Mouse (Mus musculus) retina, embryonic 14.5 days (tissue): Measurements from ENCODE around the gene Fyb.

ENCODE experiments used
- DNase-seq: peaks from one replicate; pipeline ENCODE4 v3.0.0-alpha.2; 2015; ENCODE audit warnings: low spot score

Fyb gene

DNA sequence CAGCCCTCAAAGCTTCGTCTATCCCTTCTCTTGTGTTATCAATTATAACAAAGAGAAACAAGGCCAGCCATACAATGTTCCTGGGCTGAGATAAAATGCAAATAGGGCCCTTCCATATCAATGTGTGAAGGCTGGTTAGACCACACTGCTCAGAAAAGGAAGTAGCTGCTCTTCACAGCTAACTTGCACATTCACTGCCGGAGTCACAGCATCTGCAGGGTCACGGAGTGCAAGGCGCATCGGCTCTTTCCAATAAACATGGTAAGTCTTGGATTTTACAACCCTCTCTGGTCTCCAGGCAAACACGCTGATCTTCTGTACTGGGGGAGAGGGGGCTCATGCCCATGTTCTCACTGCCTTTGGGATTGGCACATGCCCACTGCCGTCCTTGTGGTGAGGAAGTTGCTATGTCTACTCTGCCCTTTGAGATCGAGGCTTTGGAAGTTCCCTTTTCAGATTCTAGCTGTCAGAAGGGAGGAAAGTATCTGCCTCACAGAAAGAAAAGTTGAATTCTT, at the start of gene Fyb:
Gene Fyb (plus strand): TSS at position 201 of the 515 bp plus-strand sequence.
- DNase-seq, result no peak

GRCm38 (mm10) chr15:6483561-6483960, 39.1 kb upstream of the Fyb start:
- no peak for DNase-seq

DNA sequence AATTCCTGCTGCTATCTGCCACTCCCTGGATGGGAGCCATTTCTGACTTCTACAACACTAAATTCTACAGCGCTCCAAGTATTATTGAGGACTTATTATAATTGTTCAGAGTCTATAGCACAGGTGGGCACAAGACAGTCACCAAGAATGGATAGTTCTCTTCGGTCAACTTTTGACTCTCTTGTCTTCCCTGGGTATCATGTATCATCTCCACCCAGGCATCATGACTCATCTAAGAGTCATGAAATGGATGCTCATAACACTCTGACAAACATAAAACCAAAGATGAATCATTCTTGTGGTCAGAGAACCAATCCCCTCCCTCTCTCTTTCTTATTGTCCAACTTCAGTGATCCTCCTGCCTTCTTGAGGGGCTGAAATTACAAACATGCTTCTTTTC, 30.3 kb upstream of the Fyb start:
- no peak for DNase-seq

DNA sequence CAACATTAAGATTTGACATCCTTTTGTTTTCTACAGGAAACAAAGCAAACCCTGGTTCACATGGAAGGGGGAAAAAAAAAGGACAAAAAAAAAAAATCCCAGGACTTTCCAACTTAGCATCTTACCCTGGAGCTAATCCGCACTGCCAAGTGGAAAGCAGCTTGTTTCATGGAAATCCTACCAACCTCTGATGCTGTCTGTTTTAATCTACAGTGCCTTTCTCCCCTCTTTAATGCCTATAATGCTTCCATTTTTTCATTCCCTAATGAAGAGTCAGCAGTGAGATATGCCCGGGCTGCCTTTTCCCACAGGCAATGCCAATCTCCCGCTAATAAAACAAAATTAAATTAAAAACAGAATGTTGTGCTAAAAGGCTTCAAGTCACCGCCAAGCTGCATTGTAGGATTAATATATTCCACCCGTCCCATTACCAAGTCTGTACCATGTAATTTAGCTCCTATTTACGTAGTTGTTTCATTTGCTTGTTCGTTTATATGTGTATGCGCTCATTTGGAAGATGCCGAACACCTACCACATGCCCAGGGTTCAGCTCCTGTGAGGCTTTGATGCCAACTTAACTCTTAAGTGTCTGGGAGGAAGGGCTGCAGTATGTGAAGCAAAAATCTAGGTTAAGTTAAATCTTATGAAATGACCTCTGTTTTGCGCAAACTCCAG, 24.1 kb upstream of the Fyb start:
- no peak for DNase-seq

- no peak for DNase-seq
Measured at GRCm38 (mm10) chr15:6500787-6501186, 21.9 kb upstream of the Fyb start.

- no peak for DNase-seq
Measured at GRCm38 (mm10) chr15:6517525-6517924, 5.1 kb upstream of the Fyb start.

DNA sequence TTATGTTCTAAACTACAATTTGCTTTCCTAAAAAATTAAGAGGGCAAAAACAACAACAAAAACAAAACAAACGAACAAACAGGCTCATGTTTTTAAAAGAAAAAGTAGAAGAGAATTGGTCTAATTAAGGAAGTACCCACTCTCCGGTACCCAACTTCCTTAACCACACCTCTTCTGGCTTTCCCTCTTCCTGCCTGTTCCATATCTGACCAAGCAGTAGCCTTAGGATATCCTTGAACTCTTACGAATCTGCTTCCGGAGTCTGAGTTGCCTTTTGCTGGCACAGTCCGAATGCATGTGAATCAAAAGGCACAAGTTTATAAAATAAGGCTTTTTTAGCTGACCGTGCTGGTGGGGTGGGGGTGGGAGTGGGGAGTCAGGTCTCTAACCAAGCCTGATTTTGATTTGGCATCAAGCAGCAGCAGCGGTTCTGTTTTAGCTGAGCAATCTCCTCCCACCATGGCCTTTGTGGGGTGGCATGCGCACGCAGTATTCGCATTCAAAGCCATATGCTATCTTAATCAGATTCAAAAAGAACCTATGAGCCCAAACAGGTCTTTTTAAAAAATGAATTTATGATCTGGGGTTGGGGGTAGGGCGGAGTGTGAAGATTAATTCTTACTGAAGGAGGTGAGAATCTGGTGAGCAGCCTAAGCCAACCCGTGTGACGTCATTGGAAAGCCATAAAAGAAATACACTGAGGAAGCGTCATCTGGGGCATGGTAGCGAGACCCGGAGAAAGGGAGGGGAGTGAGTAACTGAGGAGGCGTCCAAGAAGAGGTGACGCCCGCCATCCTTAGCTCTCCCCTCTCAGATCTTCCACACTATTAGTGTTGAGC, 3.0 kb upstream of the Fyb start:
- no peak for DNase-seq

- no peak for DNase-seq
Measured at GRCm38 (mm10) chr15:6520505-6521155, 2.0 kb upstream of the Fyb start.

DNA sequence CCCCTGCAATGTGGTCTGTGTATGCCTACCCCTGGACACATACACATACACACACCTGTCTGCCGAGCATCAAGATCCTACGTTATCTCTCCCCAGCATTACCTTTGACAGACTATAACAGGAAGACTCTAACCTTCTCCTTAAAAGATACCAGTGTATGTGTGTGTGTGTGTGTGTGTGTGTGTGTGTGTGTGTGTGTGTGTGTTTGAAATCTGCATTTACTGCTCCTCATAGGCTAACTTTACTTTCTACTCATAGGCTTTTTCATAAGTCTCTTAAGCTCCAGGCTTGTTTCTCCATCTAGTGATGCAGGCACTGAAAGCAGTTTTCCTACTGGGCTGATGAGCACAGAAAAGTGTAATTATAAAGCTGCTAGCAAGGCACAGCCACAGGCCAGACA, 2.1 kb downstream of the Fyb start:
- no peak for DNase-seq

DNA sequence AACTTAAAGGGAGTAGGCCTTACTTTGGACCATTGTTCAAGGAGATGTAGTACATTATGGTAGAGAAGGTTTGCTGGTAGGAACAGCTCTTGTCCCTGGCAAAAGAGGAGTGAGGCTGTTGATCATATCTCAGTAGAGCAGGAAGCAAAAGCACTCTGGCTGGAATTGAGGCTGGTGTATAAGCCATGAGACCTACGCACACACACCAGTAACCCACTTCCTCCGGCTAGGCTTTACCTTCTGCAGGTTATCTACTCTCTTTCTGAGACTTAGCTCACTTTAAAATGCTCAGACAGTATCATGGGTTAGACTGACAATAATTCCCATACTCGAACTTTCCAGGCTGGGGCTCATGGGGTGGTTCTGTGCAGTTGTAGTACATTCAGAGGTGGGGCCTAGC, 2.7 kb downstream of the Fyb start:
- DNase-seq, result no peak

DNA sequence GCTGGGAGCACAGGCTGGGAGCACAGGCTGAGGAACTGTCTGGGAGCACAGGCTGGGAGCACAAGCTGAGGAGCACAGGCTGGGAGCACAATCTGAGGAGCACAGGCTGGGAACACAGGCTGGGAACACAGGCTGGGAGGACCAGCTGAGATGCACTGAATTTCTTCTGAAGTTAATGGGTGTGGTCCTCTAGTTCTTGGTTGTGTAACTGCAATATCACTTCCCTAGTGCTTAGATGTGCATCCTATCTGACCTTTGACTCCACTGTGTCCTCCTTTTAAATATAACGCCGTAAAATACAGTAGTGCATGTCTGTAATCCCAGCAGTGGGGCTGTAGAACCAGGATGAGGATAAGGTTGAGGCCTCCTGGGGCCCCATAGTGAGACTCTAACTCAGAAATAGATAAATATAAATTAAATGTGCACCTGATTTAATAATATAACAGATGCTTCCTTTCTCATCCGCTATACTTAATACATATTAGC, 11.2 kb downstream of the Fyb start:
- no peak for DNase-seq

DNA sequence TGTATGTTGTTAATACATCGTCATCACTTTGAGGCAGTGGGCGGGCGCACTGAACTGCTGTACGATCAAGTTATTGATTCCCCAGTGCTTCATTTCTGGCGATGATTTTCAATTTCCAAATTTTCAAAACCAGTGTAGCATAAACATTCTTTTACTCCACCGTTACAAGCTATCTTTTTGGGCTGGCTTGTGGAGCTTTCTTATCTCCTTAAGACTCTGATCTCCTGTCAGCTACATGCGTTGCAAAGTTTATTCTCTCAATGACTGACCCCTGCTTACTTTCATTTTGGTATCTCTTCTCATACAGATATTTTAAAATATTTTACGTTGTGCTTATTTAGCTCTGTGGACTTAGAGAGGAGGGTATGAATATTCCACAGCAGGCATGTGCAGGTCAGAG, 11.9 kb downstream of the Fyb start:
- no peak for DNase-seq

- DNase-seq, result no peak
Measured at GRCm38 (mm10) chr15:6539639-6540338, 17.1 kb downstream of the Fyb start.

DNA sequence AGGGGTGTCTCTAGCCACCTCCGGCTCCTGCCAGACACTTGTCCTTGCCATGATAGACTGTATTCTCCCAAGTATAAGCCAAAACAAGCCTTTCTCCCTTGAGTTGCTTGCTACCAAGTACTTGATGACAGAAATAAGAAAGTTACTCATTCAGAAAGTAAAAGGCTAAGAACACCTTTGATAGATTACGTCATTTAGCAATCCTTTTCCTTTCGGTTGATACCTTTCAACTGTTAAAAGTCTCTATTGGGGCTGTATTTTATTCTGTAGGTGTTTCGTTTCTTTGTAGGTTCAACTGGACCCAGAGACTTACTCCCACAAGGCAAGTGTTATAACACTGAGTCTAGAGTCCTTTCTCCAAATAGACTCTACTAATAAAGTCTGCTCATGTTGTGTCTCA, 26.3 kb downstream of the Fyb start:
- DNase-seq, result no peak

GRCm38 (mm10) chr15:6551875-6552274, 29.2 kb downstream of the Fyb start:
- DNase-seq, result no peak

DNA sequence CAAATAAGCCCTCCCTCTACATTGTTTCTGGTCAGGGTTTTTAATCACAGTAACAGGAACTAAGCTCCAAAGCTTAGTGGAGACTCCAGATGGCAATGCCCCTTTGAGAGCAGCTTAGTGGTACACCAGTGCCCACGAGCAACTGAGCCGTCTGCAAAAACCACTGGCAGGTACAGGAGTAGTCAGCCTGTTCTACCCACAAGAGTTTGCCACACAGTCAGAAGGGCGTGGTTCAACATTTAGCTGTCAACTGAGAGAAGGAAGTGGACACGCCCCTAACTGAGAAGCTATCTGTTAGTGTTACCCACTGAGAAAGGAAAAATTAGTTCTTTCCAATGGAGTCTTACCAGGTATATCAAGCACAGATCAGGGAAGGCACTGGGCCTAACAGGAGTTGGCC, 32.1 kb downstream of the Fyb start:
- no peak for DNase-seq

GRCm38 (mm10) chr15:6555536-6555935, 32.9 kb downstream of the Fyb start:
- no peak for DNase-seq

- no peak for DNase-seq
Measured at GRCm38 (mm10) chr15:6556272-6556671, 33.6 kb downstream of the Fyb start.

DNA sequence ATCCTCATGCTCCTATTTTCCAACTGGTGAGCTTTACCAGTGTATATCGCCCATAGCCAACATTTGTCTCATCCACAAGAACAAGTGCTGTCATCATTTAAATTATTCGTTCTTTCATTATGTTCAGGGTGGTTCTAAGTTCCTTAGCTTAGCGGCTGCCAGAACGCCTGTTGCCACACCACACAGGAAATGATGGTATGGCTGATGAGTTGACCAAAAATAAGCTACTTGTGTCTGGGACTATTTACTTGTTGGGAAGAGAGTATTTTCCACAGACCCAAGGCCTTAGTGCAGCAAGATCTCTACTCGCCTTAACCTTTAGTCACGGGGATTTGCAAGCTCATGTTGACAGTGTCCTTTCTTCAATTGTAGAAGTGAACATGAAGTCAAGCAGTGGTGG, 34.3 kb downstream of the Fyb start:
- DNase-seq, result no peak

GRCm38 (mm10) chr15:6557552-6557951, 34.9 kb downstream of the Fyb start:
- no peak for DNase-seq

DNA sequence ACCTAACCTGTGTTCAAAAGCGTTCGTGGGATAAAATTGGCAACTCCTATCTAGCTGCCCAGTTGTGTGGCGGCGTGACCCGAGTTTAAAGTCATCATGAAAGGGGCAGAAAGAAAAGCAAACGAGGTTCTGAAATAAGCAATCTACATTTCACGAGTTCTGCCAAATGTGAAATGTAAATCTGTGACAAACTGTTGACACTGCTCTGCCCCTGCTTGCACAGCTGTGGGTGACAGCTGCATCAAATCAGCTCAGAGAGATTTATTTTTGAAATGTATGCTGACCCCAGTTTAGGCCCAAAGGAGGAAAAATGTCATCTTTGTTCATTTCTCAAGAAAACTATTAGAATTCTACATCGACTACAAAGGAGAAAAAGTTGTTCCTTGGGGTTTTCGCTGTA, 36.5 kb downstream of the Fyb start:
- no peak for DNase-seq

DNA sequence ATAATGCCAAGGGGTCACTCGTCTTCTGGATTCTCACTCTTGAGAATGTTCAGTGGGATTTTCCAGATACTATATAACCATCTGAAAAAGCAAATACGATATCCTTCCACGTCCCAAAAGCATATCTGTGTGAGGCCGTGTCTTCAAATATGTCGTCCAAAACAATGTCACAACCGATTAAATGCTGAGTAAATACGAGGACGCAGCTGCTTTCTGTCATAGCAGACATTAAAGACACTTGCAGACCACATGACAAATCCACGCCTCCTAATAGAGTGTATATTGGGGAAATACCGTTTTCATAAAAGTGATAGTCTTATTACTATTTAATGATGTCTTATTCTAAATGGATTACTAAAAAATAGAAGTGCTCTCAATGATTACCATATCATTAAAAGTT, 38.0 kb downstream of the Fyb start:
- DNase-seq, result no peak
